Mouse (Mus musculus) limb, embryonic 11.5 days (tissue): Measurements from ENCODE around the gene AI987944. TPM values are rescaled to one million over a fixed set of nuclear protein-coding genes. Genes with fewer than 3 reads are reported as not detected.

Source experiments
- ATAC-seq: fragments of 200-750 bp; cut with Nextera tagmentation; 2 replicates; pipeline ENCODE4 v1.8.0; 2017; ENCODE audit warnings: low read depth; ENCODE audit not compliant: insufficient number of reproducible peaks, low FRiP score, low TSS enrichment
- DNase-seq: peaks from one replicate; pipeline ENCODE4 v3.0.0-alpha.2; 2015; ENCODE audit warnings: low spot score
- H3K27ac ChIP-seq: fragments of 300-500 bp; sonication (generic); replicated peaks from 2 replicates; pipeline ENCODE4 v1.5.1; 2014; ENCODE audit warnings: low read depth, mild to moderate bottlenecking, low read length
- H3K27me3 ChIP-seq: fragments of 300-500 bp; sonication (generic); 2 replicates; pipeline ENCODE4 v1.6.1; 2014; ENCODE audit warnings: mild to moderate bottlenecking, low read length, mixed read lengths; ENCODE audit not compliant: control insufficient read depth, insufficient read depth
- H3K36me3 ChIP-seq: fragments of 300-500 bp; sonication (generic); 2 replicates; pipeline ENCODE4 v1.6.1; 2014; ENCODE audit warnings: mild to moderate bottlenecking, low read length, moderate library complexity, mixed read lengths; ENCODE audit not compliant: control insufficient read depth, insufficient read depth
- H3K4me1 ChIP-seq: fragments of 300-500 bp; sonication (generic); 2 replicates; pipeline ENCODE4 v1.6.1; 2014; ENCODE audit warnings: low read length, mixed read lengths; ENCODE audit not compliant: control insufficient read depth, insufficient read depth
- H3K4me2 ChIP-seq: fragments of 300-500 bp; sonication (generic); 2 replicates; pipeline ENCODE4 v1.6.1; 2014; ENCODE audit warnings: low read depth, mild to moderate bottlenecking, moderate library complexity; ENCODE audit not compliant: severe bottlenecking
- H3K4me3 ChIP-seq: fragments of 300-500 bp; sonication (generic); 2 replicates; pipeline ENCODE4 v1.5.1; 2014; ENCODE audit warnings: low read depth, low read length
- H3K9ac ChIP-seq: fragments of 300-500 bp; sonication (generic); 2 replicates; pipeline ENCODE4 v1.6.1; 2014; ENCODE audit warnings: mild to moderate bottlenecking, low read length
- H3K9me3 ChIP-seq: fragments of 300-500 bp; sonication (generic); 2 replicates; pipeline ENCODE4 v1.6.1; 2016; ENCODE audit warnings: low read length; ENCODE audit not compliant: control insufficient read depth
- WGBS: fragments of 180-500 bp; shearing (Covaris S2); extraction: QIAGEN DNeasy Blood & Tissue Kit; methylation state at CpG from one replicate; pipeline ENCODE4 v1.1.7; 2014; 5-methylcytosine and 5-hydroxymethylcytosine counted together
- polyA plus RNA-seq: library from polyadenylated mRNA; unstranded; fragments of >200 nt; fragmentation: Nextera tagmentation; extraction: Ambion mirVana; gene quantifications from 2 replicates; pipeline ENCODE4 v1.2.1, GENCODE M21; 2014

Gene AI987944
- 10.4 and 11.3 TPM in 2 replicates for polyA plus RNA-seq

DNA sequence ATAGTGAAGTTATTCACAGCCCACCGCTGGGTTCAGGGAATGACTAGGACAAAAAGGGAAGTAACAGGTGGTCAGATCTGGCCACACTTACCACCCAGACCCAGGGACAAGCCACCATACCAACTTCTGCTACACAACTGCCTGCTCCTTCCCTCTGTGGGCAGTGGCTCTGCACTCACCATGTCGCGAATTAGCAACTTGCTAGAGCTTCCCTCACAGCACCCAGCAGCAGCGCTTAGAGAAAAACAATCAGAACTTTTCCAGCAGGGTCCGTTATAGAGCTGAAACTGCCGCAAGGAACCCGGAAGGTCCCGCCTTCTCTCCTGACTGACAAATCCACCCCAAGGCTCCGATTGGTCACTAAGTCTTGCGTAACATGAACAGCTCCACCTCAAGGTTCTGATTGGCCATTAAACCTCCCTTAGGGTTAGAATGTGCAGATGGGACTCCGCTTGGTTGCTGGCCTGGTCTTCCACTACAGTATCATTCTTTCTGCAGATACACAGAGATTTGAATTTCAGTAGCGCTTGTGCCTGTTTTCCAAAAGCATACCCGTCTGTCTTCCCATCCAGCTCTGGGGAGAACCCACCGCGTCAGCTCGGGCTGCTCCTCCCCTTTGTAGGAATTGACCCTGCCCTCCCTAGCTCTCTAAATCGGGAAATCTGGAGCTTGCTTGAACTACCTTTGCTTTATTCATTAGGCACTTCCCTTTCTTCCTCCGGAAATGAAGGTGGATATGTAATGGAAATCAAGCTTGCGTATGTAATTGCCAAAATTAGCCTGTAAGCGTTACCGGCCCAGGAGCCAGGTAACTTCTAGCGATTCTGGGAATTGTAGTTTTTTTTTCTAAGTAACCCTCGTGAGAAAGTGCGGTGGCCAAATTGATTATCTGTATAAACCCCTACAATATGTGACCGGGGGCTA is at the start of gene AI987944:
Gene AI987944, minus strand, starts transcription at position 332 of the 924 bp plus-strand sequence.
- peak; percentile 99 for ATAC-seq
- H3K27ac ChIP-seq, result peak within 1 kb of the TSS; percentile 5; the same call in 1 of the 2 replicates
- no peaks in the 10 kb centered on the region for H3K27me3 ChIP-seq
- no peaks in the 10 kb centered on the region for H3K4me1 ChIP-seq
- H3K4me2 ChIP-seq, result peak within 1 kb of the TSS; percentile 45
- WGBS, result under 1% methylated on average over 25 of the region's 25 CpGs
- peak; percentile 82 for DNase-seq
- peak within 1 kb of the TSS; percentile 24 for H3K9ac ChIP-seq
- H3K4me3 ChIP-seq, result peak within 1 kb of the TSS; percentile 47
- no peaks in the 10 kb centered on the region for H3K36me3 ChIP-seq
- no peaks in the 10 kb centered on the region for H3K9me3 ChIP-seq

DNA sequence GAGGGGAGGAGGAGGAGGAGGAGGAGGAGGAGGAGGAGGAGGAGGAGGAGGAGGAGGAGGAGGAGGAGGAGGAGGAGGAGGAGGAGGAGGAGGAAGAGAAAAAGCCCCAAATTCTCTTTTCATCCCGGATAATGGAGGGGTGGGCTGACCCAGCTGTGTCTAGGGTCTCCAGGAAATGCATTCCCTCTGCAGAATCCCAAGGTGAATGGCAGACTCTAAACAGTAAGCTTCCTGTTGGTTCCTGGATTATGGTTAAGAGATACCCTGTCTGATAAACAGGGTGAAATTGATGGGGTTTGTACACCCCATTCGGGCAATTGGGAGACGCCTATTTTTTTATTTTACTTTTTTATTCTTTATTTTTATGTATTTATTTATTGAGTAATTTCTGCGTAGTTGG is 951 bp upstream of the AI987944 start:
- ATAC-seq (peak; percentile 34; the same call in 1 of the 2 replicates), DNase-seq (no peak)
- H3K9me3 ChIP-seq, result no peaks in the 10 kb centered on the region
- H3K9ac ChIP-seq, result no peak overlapping the region
- no peak overlapping the region for H3K4me3 ChIP-seq
- WGBS, result 68% methylated on average over 4 of the region's 4 CpGs
- H3K27ac ChIP-seq, result no peak overlapping the region
- H3K36me3 ChIP-seq, result no peaks in the 10 kb centered on the region
- no peak overlapping the region for H3K4me2 ChIP-seq
- no peaks in the 10 kb centered on the region for H3K4me1 ChIP-seq
- no peaks in the 10 kb centered on the region for H3K27me3 ChIP-seq

Other genes with a start within 250 kb of the AI987944 start
- not detected in 2 replicates for gene Gm5592, start 239.5 kb downstream of the AI987944 start, polyA plus RNA-seq
- 0.40 and 0.47 TPM in 2 replicates for gene Vmn2r57, start 55.3 kb upstream of the AI987944 start, polyA plus RNA-seq
- 0.13 TPM in 1 of 2 replicates, not detected in the other for gene Gm20449, start 106.0 kb upstream of the AI987944 start, polyA plus RNA-seq
- gene AW146154, start 106.5 kb upstream of the AI987944 start, polyA plus RNA-seq, result 10.5 and 12.7 TPM in 2 replicates
- 0.30 TPM in 1 of 2 replicates, not detected in the other for gene Gm6871, start 180.3 kb upstream of the AI987944 start, polyA plus RNA-seq
- gene 2610021A01Rik, start 205.9 kb upstream of the AI987944 start, polyA plus RNA-seq, result 16.8 and 20.6 TPM in 2 replicates
- gene Zfp788, start 239.8 kb upstream of the AI987944 start, polyA plus RNA-seq, result 11.8 and 15.5 TPM in 2 replicates